Mouse (Mus musculus) erythroblast, embryonic 14.5 days (primary cell): Measurements from ENCODE around the gene Angpt4.

Experiments
- GATA1 ChIP-seq: IDR thresholded peaks from 2 replicates; pipeline ENCODE4 v1.6.1; 2012; ENCODE audit warnings: low read length, inconsistent platforms, mixed read lengths
- TAL1 ChIP-seq: IDR thresholded peaks from 3 replicates; pipeline ENCODE4 v1.6.1; 2012; ENCODE audit warnings: low read length, inconsistent platforms, mixed read lengths

DNA sequence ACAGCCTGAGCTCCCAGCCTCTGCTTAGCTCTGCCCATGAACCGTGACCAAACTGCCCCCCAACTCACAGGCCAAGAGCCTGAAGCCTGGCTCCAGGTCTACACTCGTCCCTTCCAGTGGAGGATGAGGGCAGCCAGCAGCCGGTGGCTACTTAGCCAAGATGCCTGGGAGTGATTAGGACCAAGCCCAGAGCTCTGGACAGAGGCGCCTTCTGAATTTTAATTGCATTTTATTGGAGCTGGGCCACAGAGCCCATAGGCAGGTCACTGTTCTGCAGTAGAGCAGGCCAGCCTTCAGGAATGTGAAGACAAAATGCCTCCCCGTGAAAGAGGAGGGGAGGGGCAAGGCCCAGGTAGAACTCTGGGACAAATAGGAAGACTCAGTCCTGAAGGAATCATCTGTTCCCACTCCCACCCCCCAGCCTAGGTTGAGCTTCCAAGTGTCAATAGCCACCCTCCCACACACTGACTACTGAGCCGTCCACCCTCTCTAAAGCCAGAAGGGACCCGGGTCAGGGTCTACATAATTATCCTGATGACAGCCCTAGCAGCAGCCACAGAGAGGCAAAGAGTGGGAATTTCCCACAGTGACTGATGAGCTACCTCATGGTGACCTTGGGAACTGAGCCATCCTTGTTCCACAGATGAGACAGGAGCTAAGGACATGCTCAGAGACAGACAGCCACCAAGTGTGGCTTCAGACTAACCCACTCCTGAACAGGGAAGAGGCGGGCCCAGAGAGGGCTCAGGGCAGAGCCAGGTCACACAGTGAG lies 16.6 kb upstream of the Angpt4 start:
- no peak for TF ChIP-seq GATA1
- TF ChIP-seq TAL1 = no peak
